Mouse (Mus musculus) liver, embryonic 12.5 days (tissue): ENCODE measurements around the gene Mvd. TPM values are rescaled to one million over a fixed set of nuclear protein-coding genes. Genes with fewer than 3 reads are reported as not detected.

ENCODE experiments used
- microRNA-seq: library from miRNA; unstranded; fragments of <30 nt; microRNA quantifications from one replicate; pipeline ENCODE4, GENCODE M21; 2017
- polyA plus RNA-seq: library from polyadenylated mRNA; unstranded; fragments of >200 nt; fragmentation: Nextera tagmentation; extraction: Ambion mirVana; gene quantifications from 2 replicates; pipeline ENCODE4 v1.2.1, GENCODE M21; 2016

Mvd gene
- polyA plus RNA-seq, 1 experiment from 2014 or later, result 29.3 TPM

Small RNA genes within 50 kb of the gene (microRNA-seq; reads per million reads assigned to microRNA genes)
- not detected for gene Gm24366

Other genes with a start within 250 kb of the Mvd start
- gene Zfpm1, start 161.3 kb downstream of the Mvd start, polyA plus RNA-seq, result 27.6 and 28.4 TPM in 2 replicates
- not detected in 2 replicates for gene Trhr2, start 82.7 kb downstream of the Mvd start, polyA plus RNA-seq
- 48.7 and 49.1 TPM in 2 replicates for gene Zc3h18, start 66.8 kb downstream of the Mvd start, polyA plus RNA-seq
- not detected in 2 replicates for gene Il17c, start 21.4 kb downstream of the Mvd start, polyA plus RNA-seq
- 149 and 160 TPM in 2 replicates for gene Cyba, start 10.5 kb downstream of the Mvd start, polyA plus RNA-seq
- 0.18 and 0.36 TPM in 2 replicates for gene Snai3, start 17.3 kb upstream of the Mvd start, polyA plus RNA-seq
- gene Rnf166, start 32.6 kb upstream of the Mvd start, polyA plus RNA-seq, result 16.6 and 17.3 TPM in 2 replicates
- 37.1 and 38.7 TPM in 2 replicates for gene Ctu2, start 32.7 kb upstream of the Mvd start, polyA plus RNA-seq
- 21.7 and 24.4 TPM in 2 replicates for gene Piezo1, start 107.9 kb upstream of the Mvd start, polyA plus RNA-seq
- 65.7 and 66.8 TPM in 2 replicates for gene Cdt1, start 124.6 kb upstream of the Mvd start, polyA plus RNA-seq
- gene Aprt, start 133.5 kb upstream of the Mvd start, polyA plus RNA-seq, result 226 and 253 TPM in 2 replicates
- 4.6 TPM in 2 replicates for gene Galns, start 168.0 kb upstream of the Mvd start, polyA plus RNA-seq
- gene Trappc2l, start 168.2 kb upstream of the Mvd start, polyA plus RNA-seq, result 27.2 and 30.0 TPM in 2 replicates
- gene Pabpn1l, start 179.3 kb upstream of the Mvd start, polyA plus RNA-seq, result not detected in 2 replicates